ENCODE assay signal across 10 mouse cellular contexts in genomic region chr6:83161442-83161841, GRCm38 (mm10). TPM values are rescaled to one million over a fixed set of nuclear protein-coding genes. Genes with fewer than 3 reads are reported as not detected.
DNase-seq lines count a peak whose midpoint lies in the region; ATAC-seq and TF ChIP-seq lines count a peak whose summit lies in the region.
"Had no signal": no experiment of that assay in that cellular context is flagged by ENCODE, and none has a peak within 500 bp of the region (broad histone marks: within the 10 kb centered on the region; RNA-seq: fewer than 3 reads in every experiment).

No protein-coding gene starts in this region.

- H3K4me1 ChIP-seq in heart, embryonic 14.5 days (ENCODE audit: control insufficient read depth in 2 of 2, insufficient read depth in 2 of 2, low read length in 2 of 2): peaks cover 6 to 20% of the 10 kb centered on the region in 2 experiments; a peak in 3 of 4 replicates
- H3K4me1 ChIP-seq in hindbrain, embryonic 12.5 days: peaks cover 23% of the 10 kb centered on the region
- H3K4me1 ChIP-seq in liver, postnatal 0 days (ENCODE audit: insufficient read depth): peaks cover 20% of the 10 kb centered on the region

- peak overlapping the region; percentile 83 for H3K4me2 ChIP-seq in heart, embryonic 14.5 days (ENCODE audit: low read length)
- H3K4me2 ChIP-seq in hindbrain, embryonic 12.5 days (replicated peaks): peak overlapping the region; percentile 47
- H3K4me2 ChIP-seq in liver, postnatal 0 days (ENCODE audit: low read depth, low read length): peak overlapping the region; percentile 79

- no peak for ATAC-seq in heart, embryonic 14.5 days (ENCODE audit: insufficient number of reproducible peaks, insufficient read depth, low FRiP score, low read depth)
- no peak for ATAC-seq in hindbrain, embryonic 12.5 days (ENCODE audit: low FRiP score)
- ATAC-seq in liver, postnatal 0 days: no peak

- peak overlapping the region; percentile 59 for H3K9ac ChIP-seq in heart, embryonic 14.5 days (ENCODE audit: low read length)
- H3K9ac ChIP-seq in hindbrain, embryonic 12.5 days: no peak overlapping the region
- H3K9ac ChIP-seq in liver, postnatal 0 days (replicated peaks): peak overlapping the region; percentile 45; the same call in 1 of the 2 replicates

- WGBS in heart, embryonic 14.5 days: 8% methylated on average over 19 of the region's 19 CpGs
- 10% methylated on average over 19 of the region's 19 CpGs for WGBS in hindbrain, embryonic 12.5 days
- 12% methylated on average over 19 of the region's 19 CpGs for WGBS in liver, postnatal 0 days (ENCODE audit: insufficient replicate concordance)

- intact Hi-C loops in heart, postnatal 36 days (cut with DNase I): loop anchor here (2.0 to 5.0 kb wide), 3 partner anchors 45 to 165 kb away; no protein-coding TSS in a partner anchor

- no peak for TF ChIP-seq EP300 in liver, postnatal 0 days (IDR thresholded peaks at IDR 0.05; ENCODE audit: low read depth)

- H3K27me3 ChIP-seq in heart, embryonic 14.5 days (ENCODE audit: control insufficient read depth, insufficient read depth, low read length): peaks cover 31% of the 10 kb centered on the region
- peaks cover 33% of the 10 kb centered on the region for H3K27me3 ChIP-seq in hindbrain, embryonic 12.5 days
- peaks cover 23% of the 10 kb centered on the region for H3K27me3 ChIP-seq in liver, postnatal 0 days (ENCODE audit: insufficient read depth, low read length)

- TF ChIP-seq CTCF in liver, postnatal 0 days (IDR thresholded peaks at IDR 0.05; ENCODE audit: low read depth): no peak

- H3K36me3 ChIP-seq in heart, embryonic 14.5 days (ENCODE audit: control insufficient read depth, insufficient read depth, low read length): no peaks in the 10 kb centered on the region
- H3K36me3 ChIP-seq in hindbrain, embryonic 12.5 days: no peaks in the 10 kb centered on the region
- H3K36me3 ChIP-seq in liver, postnatal 0 days (replicated peaks; ENCODE audit: insufficient read depth, low read length): no peaks in the 10 kb centered on the region

- H3K4me3 ChIP-seq in heart, embryonic 14.5 days (ENCODE audit: control insufficient read depth in 1 of 2, insufficient read depth in 1 of 2, low read depth in 1 of 2, low read length in 2 of 2): peak overlapping the region; percentile 34 to 46
- peak overlapping the region; percentile 23 for H3K4me3 ChIP-seq in hindbrain, embryonic 12.5 days
- peak overlapping the region; percentile 45 for H3K4me3 ChIP-seq in liver, postnatal 0 days (ENCODE audit: low read depth, low read length)

- DNase-seq in heart, postnatal 36 days: no peak
- DNase-seq in R1 (ENCODE audit: low read depth, low spot score): peak; percentile 25
- no peak for DNase-seq in liver, postnatal 0 days
- no peak for DNase-seq in ovary, postnatal 10 days (ENCODE audit: low spot score)
- no peak for DNase-seq in layer of hippocampus, adult 11-12 months (ENCODE audit: low spot score)
- no peak for DNase-seq in lung, postnatal 14 days
- DNase-seq: thymus, postnatal 25 days had no signal

- no peaks in the 10 kb centered on the region for H3K9me3 ChIP-seq in heart, embryonic 14.5 days (ENCODE audit: control insufficient read depth, low read length)
- H3K9me3 ChIP-seq in hindbrain, embryonic 12.5 days (replicated peaks): no peaks in the 10 kb centered on the region
- H3K9me3 ChIP-seq in liver, postnatal 0 days (ENCODE audit: low read length): no peaks in the 10 kb centered on the region

- H3K27ac ChIP-seq in heart, embryonic 14.5 days (replicated peaks in 1 of 2; ENCODE audit: control insufficient read depth in 1 of 2, insufficient read depth in 1 of 2, low read depth in 2 of 2, low read length in 2 of 2): no peak overlapping the region
- H3K27ac ChIP-seq in hindbrain, embryonic 12.5 days: no peak overlapping the region
- H3K27ac ChIP-seq in liver, postnatal 0 days (ENCODE audit: low read depth): no peak overlapping the region
- H3K27ac ChIP-seq: macrophage had no signal

RNA-seq across cellular contexts. Expression of gene Dctn1, which starts 4.3 kb away (rescaled TPM):
- 53.1 and 60.2 TPM in 2 replicates for polyA plus RNA-seq in heart, embryonic 14.5 days (2014; fragmentation: Nextera tagmentation; extraction: Ambion mirVana)
- 100 to 1,000 TPM; 137 to 139 TPM for total RNA-seq in heart, postnatal 36 days (2021)
- polyA plus RNA-seq in hindbrain, embryonic 12.5 days (2016; fragmentation: Nextera tagmentation; extraction: Ambion mirVana): 158 and 168 TPM in 2 replicates
- polyA plus RNA-seq in liver, postnatal 0 days (2015; fragmentation: Nextera tagmentation; extraction: Ambion mirVana): 13.2 and 14.7 TPM in 2 replicates

RNA-seq across cellular contexts. Expression of gene 1700003E16Rik, which starts 5.2 kb away (rescaled TPM):
- 0.31 and 0.43 TPM in 2 replicates for polyA plus RNA-seq in heart, embryonic 14.5 days (2014; fragmentation: Nextera tagmentation; extraction: Ambion mirVana)
- total RNA-seq in heart, postnatal 36 days (2021): under 1 TPM; 0.16 to 0.39 TPM
- 4.4 and 5.2 TPM in 2 replicates for polyA plus RNA-seq in hindbrain, embryonic 12.5 days (2016; fragmentation: Nextera tagmentation; extraction: Ambion mirVana)
- 0.25 and 0.27 TPM in 2 replicates for polyA plus RNA-seq in liver, postnatal 0 days (2015; fragmentation: Nextera tagmentation; extraction: Ambion mirVana)

RNA-seq across cellular contexts. Expression of gene Wdr54, which starts 5.2 kb away (rescaled TPM):
- 6.0 and 6.2 TPM in 2 replicates for polyA plus RNA-seq in heart, embryonic 14.5 days (2014; fragmentation: Nextera tagmentation; extraction: Ambion mirVana)
- 1 to 10 TPM; 1.4 to 1.5 TPM for total RNA-seq in heart, postnatal 36 days (2021)
- polyA plus RNA-seq in hindbrain, embryonic 12.5 days (2016; fragmentation: Nextera tagmentation; extraction: Ambion mirVana): 11.2 and 11.5 TPM in 2 replicates
- 0.17 and 0.20 TPM in 2 replicates for polyA plus RNA-seq in liver, postnatal 0 days (2015; fragmentation: Nextera tagmentation; extraction: Ambion mirVana)

RNA-seq across cellular contexts. Expression of gene Rtkn, which starts 26.2 kb away (rescaled TPM):
- polyA plus RNA-seq in heart, embryonic 14.5 days (2014; fragmentation: Nextera tagmentation; extraction: Ambion mirVana): 9.9 and 11.6 TPM in 2 replicates
- 1 to 10 TPM; 4.6 to 5.5 TPM for total RNA-seq in heart, postnatal 36 days (2021)
- 40.7 and 42.6 TPM in 2 replicates for polyA plus RNA-seq in hindbrain, embryonic 12.5 days (2016; fragmentation: Nextera tagmentation; extraction: Ambion mirVana)
- polyA plus RNA-seq in liver, postnatal 0 days (2015; fragmentation: Nextera tagmentation; extraction: Ambion mirVana): 7.0 and 7.1 TPM in 2 replicates

RNA-seq across cellular contexts. Expression of gene Ino80b, which starts 36.2 kb away (rescaled TPM):
- polyA plus RNA-seq in heart, embryonic 14.5 days (2014; fragmentation: Nextera tagmentation; extraction: Ambion mirVana): 10.3 and 11.3 TPM in 2 replicates
- 10 to 100 TPM; 14.5 to 16.0 TPM for total RNA-seq in heart, postnatal 36 days (2021)
- 19.6 and 19.9 TPM in 2 replicates for polyA plus RNA-seq in hindbrain, embryonic 12.5 days (2016; fragmentation: Nextera tagmentation; extraction: Ambion mirVana)
- polyA plus RNA-seq in liver, postnatal 0 days (2015; fragmentation: Nextera tagmentation; extraction: Ambion mirVana): 5.1 and 5.7 TPM in 2 replicates
